Mouse (Mus musculus) thymus, adult 2 months (tissue): ENCODE measurements at regions not wholly inside any gene's neighbourhood (a gene's known extent, or its start where the extent isn't known, plus 50 kb on each side); places are given as distances from the start of the nearest gene placed in this dataset.

ENCODE experiments used
- DNase-seq: peaks from one replicate; pipeline ENCODE4 v3.0.0; 2021
- H3K27ac ChIP-seq: fragments of 200-500 bp; 2 replicates; pipeline ENCODE4 v1.5.1; 2012; ENCODE audit warnings: low read length, control low read depth; ENCODE audit not compliant: control insufficient read depth, insufficient read depth
- H3K27me3 ChIP-seq: fragments of 200-500 bp; 2 replicates; pipeline ENCODE4 v1.6.1; 2012; ENCODE audit warnings: mild to moderate bottlenecking, low read length, moderate library complexity, mixed read lengths; ENCODE audit not compliant: control insufficient read depth, insufficient read depth
- H3K36me3 ChIP-seq: fragments of 200-500 bp; 2 replicates; pipeline ENCODE4 v1.6.1; 2012; ENCODE audit warnings: mild to moderate bottlenecking, low read length, moderate library complexity; ENCODE audit not compliant: control insufficient read depth, insufficient read depth
- H3K4me1 ChIP-seq: fragments of 200-500 bp; replicated peaks from 2 replicates; pipeline ENCODE4 v1.6.1; 2012; ENCODE audit warnings: low read length; ENCODE audit not compliant: control insufficient read depth, insufficient read depth
- H3K4me3 ChIP-seq: fragments of 200-500 bp; 2 replicates; pipeline ENCODE4 v1.5.1; 2012; ENCODE audit warnings: mild to moderate bottlenecking, low read length, control low read depth, moderate library complexity; ENCODE audit not compliant: control insufficient read depth, insufficient read depth
- CTCF ChIP-seq: fragments of 200-500 bp; IDR thresholded peaks from 2 replicates; pipeline ENCODE4 v1.5.1; 2012; ENCODE audit warnings: mild to moderate bottlenecking, control low read depth, low read length, moderate library complexity, borderline replicate concordance; ENCODE audit not compliant: control insufficient read depth, poor library complexity, insufficient read depth; ENCODE audit errors: extremely low read depth
- POLR2A ChIP-seq: fragments of 200-500 bp; IDR thresholded peaks from 2 replicates; pipeline ENCODE4 v1.6.1; 2012; ENCODE audit warnings: mild to moderate bottlenecking, low read length, control low read depth, moderate library complexity; ENCODE audit not compliant: control insufficient read depth, poor library complexity, insufficient read depth; ENCODE audit errors: extremely low read depth
- WGBS: fragments of 180-500 bp; shearing (Covaris S2); methylation state at CpG from one replicate; pipeline ENCODE4 v1.1.7; 2018; 5-methylcytosine and 5-hydroxymethylcytosine counted together

GRCm38 (mm10) chr1:73743737-73744554, 380.3 kb downstream of the Tns1 start:
- H3K36me3 ChIP-seq: no peaks in the 10 kb centered on the region
- 42% methylated on average over 6 of the region's 6 CpGs for WGBS
- no peaks in the 10 kb centered on the region for H3K27me3 ChIP-seq
- no peak for DNase-seq
- H3K27ac ChIP-seq: no peak overlapping the region; the same call in 1 of the 2 replicates
- no peak overlapping the region for H3K4me3 ChIP-seq
- no peaks in the 10 kb centered on the region for H3K4me1 ChIP-seq
- TF ChIP-seq CTCF (no peak), POLR2A (no peak)

GRCm38 (mm10) chr1:73737083-73737482, 387.2 kb downstream of the Tns1 start:
- Histone ChIP-seq H3K4me3 (no peak overlapping the region), H3K27me3 (no peaks in the 10 kb centered on the region), H3K36me3 (no peaks in the 10 kb centered on the region), H3K27ac (no peak overlapping the region), H3K4me1 (no peaks in the 10 kb centered on the region)
- TF ChIP-seq CTCF: no peak
- TF ChIP-seq POLR2A: no peak
- no peak for DNase-seq

GRCm38 (mm10) chr1:73728377-73728776, 395.9 kb downstream of the Tns1 start:
- no peak overlapping the region for H3K4me3 ChIP-seq
- DNase-seq: no peak
- no peaks in the 10 kb centered on the region for H3K36me3 ChIP-seq
- no peak for TF ChIP-seq POLR2A
- no peak for TF ChIP-seq CTCF
- no peaks in the 10 kb centered on the region for H3K4me1 ChIP-seq
- H3K27me3 ChIP-seq: no peaks in the 10 kb centered on the region
- WGBS: 95% methylated on average over 1 of the region's 1 CpGs
- H3K27ac ChIP-seq: no peak overlapping the region

- Histone ChIP-seq H3K27ac (no peak overlapping the region), H3K36me3 (no peaks in the 10 kb centered on the region), H3K4me1 (no peaks in the 10 kb centered on the region), H3K27me3 (no peaks in the 10 kb centered on the region), H3K4me3 (no peak overlapping the region)
- DNase-seq: no peak
- TF ChIP-seq POLR2A (no peak), CTCF (no peak)
Measured at GRCm38 (mm10) chr1:73727781-73728180, 396.5 kb downstream of the Tns1 start.

- no peaks in the 10 kb centered on the region for H3K4me1 ChIP-seq
- 91% methylated on average over 2 of the region's 2 CpGs for WGBS
- H3K27me3 ChIP-seq: no peaks in the 10 kb centered on the region
- no peak overlapping the region for H3K27ac ChIP-seq
- no peak overlapping the region for H3K4me3 ChIP-seq
- H3K36me3 ChIP-seq: no peaks in the 10 kb centered on the region
- TF ChIP-seq CTCF: no peak
- TF ChIP-seq POLR2A: no peak
- DNase-seq: no peak
Measured at GRCm38 (mm10) chr1:73726658-73727057, 397.6 kb downstream of the Tns1 start.

- no peaks in the 10 kb centered on the region for H3K36me3 ChIP-seq
- 81% methylated on average over 1 of the region's 1 CpGs for WGBS
- TF ChIP-seq POLR2A (no peak), CTCF (no peak)
- no peak overlapping the region for H3K4me3 ChIP-seq
- H3K27ac ChIP-seq: no peak overlapping the region
- no peaks in the 10 kb centered on the region for H3K4me1 ChIP-seq
- no peaks in the 10 kb centered on the region for H3K27me3 ChIP-seq
- no peak for DNase-seq
Measured at GRCm38 (mm10) chr1:73725486-73725885, 398.8 kb downstream of the Tns1 start.

- 87% methylated on average over 2 of the region's 2 CpGs for WGBS
- Histone ChIP-seq H3K36me3 (no peaks in the 10 kb centered on the region), H3K4me3 (no peak overlapping the region), H3K27ac (no peak overlapping the region), H3K27me3 (no peaks in the 10 kb centered on the region), H3K4me1 (no peaks in the 10 kb centered on the region)
- no peak for TF ChIP-seq CTCF
- no peak for TF ChIP-seq POLR2A
- DNase-seq: no peak
Measured at GRCm38 (mm10) chr1:73724551-73724950, 399.7 kb downstream of the Tns1 start.
